Mouse (Mus musculus) right cerebral cortex, adult 2 months (tissue): ENCODE measurements at regions not wholly inside any gene's neighbourhood (a gene's known extent, or its start where the extent isn't known, plus 50 kb on each side); places are given as distances from the start of the nearest gene placed in this dataset.

Experiments
- DNase-seq, 2 experiments: peaks; one replicate each; pipeline ENCODE4 v3.0.0; 2021 to 2022; ENCODE audit warnings: low spot score in 2 of 2

DNA sequence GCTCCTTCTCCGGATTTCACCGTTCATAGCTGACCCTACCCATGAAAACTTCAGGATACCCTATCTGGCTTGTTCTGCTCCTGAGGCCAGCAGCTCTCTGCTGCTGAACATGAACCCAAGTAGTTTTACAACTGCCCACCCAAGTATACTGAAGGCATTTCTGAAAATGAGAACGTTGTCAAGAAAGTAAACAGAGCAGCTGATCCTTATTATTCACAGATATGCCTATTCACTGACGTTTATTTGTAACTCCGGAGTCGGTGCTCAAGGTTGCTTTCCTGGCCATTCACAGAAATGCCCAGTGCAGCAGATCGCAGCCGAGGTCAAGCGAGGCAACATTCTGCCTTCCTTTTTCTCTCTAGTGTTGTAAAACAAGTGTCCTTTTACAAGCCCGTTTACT is 128.4 kb upstream of the N6amt1 start:
- no peak for DNase-seq

DNA sequence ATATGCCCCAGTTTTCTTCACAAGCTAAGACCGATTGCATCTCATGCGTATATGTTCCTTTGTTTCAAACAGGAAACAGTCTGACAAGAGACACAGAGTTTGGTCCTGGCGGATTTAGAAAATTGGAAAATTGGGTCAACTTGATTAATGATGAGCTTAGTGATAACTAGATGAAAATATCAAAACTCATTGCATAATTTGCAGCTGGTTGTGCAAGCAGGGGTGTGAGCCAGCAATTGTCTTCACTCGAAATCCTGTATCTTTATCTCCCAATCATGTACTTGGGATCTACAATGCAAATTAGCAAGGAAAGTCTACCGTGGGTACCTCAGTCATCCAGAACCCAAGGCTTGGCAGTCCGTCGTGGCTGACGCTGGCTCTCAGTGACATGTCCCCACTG is 128.9 kb upstream of the N6amt1 start:
- DNase-seq: no peak

DNA sequence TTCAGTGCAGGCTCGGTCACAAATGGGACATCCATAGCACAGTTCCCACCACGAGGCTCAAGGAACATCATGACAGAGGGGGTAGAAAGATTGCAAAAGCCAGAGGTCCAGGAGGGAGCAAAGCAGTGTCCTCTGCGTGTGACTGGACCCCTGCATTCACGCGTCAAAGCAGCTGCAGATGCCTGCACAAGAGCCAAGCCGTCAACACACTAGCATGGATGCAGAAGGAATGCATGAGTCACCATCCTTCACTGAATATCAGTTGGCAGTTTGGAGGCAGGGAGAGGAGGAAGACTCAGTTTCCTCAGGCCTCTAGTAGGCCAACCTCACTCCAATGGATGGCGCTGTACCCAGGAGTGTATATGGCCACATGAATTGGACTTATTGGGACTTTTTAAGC is 130.0 kb upstream of the N6amt1 start:
- no peak for DNase-seq

DNA sequence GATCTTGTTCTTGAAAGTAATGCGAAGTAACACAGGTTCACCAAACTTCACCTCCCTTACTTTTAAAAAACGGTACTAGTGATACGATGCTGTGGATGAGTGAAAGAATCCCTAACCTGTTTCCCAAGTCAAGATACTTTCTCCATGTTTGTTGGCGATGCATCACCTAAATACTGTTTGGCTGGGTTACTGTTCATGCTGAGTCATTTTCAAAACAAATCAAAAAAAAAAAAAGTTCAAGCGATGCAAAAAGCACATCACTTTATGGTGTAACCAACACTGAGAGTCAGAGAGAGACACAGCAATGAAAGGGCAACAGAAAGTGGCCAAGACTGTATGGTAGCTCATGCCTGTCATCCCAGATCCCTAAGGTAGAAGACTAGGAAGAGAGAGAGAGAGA is 133.4 kb upstream of the N6amt1 start:
- no peak for DNase-seq

DNA sequence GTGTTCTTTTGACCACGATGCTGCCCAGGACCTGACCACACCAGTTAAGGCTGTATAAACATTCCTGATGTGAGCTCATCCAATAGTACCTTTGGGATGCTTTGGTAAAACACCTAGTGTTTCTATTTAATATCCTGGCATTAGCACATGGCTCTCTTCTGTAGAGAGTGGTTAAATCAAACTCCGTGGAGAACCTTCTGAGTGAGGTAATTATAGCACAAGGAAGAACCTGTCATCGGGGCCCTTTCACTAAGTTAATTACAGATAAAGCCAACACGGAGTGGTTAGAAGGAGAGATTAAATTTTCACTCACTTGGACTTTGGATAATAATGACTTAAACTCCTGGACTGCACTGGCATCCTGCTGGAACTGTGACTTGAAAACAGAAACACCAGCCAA is 133.8 kb upstream of the N6amt1 start:
- no peak for DNase-seq

DNA sequence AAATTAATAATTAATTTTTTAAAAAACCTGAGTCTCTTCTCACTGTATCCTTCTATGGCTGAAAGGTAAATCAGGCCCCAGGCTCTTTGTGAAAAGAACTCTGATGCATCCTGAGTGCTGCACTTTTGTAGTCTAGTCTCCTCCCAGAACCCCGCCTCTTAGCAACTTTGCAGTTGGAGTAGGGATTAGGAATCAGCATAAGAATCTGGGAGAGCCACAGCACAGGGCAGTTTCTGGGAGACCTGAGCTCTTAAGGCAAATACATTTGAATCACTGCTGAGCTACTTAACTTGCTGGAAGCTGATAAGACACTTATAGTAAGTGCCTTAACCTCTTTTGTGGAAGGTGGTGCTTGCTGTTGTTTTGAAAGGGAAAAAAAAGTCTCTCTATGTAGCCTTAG is 146.1 kb upstream of the N6amt1 start:
- DNase-seq: no peak

DNA sequence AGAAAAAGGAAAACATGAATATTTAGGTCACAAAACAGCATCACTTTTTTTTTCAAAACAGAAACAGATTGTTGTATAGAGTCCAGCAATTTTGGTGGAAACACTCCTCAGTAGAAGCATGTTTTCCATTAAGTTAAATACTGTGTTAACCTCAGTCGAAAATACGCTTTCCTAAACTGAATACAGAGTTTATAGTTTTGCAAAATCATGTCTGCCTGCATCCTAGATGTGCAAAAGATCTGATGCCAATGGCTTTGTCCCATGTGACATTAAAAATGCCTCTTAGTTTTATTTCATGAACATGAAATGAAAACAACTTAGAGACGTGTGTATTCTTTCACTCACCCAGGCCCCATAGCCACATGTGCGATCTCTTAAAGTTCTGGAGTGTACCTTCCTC is 163.5 kb upstream of the N6amt1 start:
- DNase-seq: no peak

DNA sequence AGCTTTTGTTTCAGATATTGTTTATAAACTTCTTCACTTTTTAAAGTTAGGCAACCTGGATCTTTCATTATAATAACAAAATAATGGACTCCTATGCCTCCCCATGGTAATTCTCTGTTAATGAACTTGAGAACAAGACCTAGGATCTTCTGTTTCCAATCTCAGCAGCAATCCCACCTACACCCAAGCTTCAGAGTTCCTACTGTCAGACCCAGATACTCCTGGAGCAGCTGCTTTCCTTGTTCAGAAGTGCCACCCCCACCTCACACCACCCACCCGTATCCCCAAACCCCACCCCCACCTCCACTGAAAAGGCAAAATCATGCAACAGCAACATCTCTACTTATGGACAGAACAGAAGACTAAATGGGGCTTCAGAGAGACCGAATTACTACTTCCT is 165.2 kb upstream of the N6amt1 start:
- peak in 1 of 2 experiments; percentile 2 for DNase-seq

DNA sequence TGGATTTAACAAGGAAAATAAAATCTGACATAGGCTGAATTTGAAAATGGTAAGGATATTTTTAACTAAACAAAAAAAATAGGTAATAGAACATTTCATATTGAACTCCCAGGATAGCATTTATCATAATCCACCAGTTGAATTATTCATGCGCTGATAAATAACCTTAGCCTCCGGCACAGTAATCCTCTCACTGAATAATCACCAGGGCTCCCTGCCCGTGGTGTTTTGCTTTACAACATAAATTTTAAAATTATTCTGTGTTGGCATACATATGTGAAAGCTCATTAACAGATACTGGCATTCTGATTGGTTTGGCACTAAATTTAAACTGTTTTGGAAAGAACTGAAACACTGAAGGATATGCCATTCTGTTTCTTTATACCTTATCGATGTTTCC is 181.6 kb upstream of the N6amt1 start:
- DNase-seq: no peak

DNA sequence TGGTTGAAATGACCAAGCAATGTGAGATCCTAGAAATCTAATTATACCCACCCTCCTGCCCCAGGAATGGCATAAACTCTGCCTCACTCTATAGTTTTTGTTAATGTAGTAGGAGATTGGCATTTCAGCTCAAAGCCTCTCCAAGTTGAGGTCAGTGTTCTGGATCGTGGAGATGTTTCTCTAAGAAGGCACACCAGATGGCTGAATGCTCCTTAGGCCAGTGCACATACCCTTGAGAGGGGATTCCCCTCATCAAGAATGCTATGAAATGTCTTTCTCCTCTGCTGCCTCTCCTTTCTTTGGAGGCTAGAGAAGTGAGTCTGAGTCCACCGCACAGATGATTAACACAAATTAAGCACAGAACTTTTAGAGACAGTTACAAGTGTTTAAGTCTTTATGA is 214.7 kb upstream of the N6amt1 start:
- no peak for DNase-seq

DNA sequence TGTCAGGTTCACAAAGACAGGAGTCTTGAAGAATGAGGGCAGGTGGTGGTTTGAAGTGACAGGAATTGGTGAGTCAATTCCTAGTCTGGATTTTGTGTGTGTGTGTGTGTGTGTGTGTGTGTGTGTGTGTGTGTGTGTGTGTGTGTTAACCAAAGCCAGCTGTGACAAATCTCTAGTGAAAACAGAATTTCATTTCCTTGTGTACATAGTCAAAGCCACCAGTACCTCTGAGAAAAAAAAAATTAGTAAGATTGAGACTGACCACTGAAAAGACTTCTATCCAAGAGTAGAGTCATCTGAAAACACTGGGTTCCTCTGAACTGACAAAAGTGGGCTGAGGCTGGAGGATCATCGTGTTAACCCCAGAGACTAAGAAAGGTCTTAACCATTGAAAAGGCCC is 217.5 kb upstream of the N6amt1 start:
- no peak for DNase-seq

DNA sequence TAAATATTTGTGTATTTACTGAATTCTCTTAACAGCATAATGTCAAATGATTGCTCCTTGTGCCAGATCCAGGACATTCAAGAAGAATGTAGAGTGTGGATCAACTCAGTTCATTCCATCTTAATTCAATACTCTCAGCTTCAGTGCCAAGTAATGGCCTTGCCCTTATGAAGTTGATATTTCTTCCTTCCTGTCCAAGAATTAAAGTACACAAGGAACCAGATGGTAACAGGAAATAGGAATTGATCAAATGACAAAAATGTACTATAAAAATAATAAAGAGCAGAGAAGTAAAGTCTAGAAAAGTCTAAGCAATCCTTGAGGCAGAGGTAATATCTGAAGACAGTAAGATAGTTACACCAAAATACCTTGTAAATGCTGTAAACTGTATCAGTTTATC is 219.5 kb upstream of the N6amt1 start:
- no peak for DNase-seq

DNA sequence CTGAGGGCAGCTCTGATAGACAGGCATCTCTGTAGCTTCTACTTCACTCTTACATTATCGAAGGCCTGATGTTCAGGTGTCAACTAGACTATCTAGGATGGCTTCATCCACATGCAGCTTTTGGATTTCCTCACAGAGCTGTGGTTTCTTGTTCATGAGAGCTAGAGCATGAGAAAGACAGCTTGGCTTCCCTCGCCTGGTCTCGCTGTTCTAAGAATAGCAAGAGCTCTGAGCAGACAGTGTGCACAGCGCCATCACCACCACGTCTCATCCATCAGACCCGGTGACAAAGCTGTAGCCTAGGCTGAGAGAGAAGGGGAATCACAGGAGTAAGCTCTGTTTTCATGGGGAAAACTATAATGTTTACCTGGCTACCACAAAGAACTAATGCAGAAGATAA is 220.1 kb upstream of the N6amt1 start:
- peak in 1 of 2 experiments; percentile 15 for DNase-seq

DNA sequence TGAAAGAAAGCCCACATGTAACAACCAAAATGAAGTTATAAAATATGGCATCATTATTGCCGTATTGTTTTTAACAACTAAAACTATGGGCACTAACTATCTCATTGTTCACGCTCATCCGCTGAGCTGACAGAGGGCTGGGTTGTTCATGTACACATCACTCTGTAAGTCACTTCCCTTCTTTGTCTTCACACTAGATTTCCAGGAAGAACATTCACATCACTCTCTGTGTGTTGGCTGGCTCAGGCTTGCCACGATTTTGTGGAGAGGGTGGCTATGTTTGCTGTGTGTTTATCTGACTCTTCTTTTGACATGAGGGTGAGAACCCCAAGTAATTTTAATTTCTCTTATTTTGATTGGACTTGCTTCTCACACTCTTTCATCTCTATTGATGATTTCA is 221.9 kb upstream of the N6amt1 start:
- DNase-seq: no peak

DNA sequence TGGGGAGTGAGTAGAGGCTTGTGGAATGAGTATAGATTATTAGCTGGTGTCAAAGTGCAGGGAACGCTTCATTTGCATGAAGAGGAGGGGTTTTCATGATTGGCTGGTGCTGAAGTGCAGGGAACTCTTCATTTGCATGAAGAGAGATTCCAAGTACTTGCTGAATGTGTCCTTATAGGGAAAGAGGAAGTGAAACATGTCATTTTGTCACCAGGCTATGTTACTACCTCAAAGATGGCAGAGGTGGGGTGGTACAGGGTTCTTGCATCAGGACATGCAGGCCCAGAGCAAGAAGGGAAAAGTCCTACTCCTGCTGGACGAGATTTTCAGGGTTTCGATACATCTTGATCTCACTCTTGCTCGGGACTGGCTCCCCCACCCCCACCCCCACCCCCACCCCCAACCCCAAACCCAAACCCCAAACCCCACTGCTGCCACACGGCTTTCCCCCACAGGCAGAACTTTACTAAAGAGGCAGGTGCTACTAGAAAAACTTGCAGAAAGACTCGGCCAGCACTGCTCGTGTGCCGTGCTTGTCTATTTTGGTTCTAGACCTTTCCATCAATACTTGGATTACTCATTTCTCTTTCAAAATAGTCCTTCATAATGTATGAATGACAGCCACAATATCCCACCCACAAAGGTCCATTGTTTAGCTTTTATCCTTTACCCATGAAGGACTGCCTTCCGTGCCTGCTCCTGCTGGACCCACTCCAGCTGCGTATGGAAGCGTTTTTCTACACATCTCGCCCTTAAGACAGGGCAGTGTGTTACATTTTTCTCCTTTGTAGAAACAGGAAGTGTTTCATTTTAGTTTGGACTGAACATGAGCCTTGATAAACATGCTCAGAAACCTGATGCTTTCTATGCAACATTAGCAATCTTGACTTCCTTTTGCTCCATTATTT is 223.0 kb upstream of the N6amt1 start:
- DNase-seq: no peak

DNA sequence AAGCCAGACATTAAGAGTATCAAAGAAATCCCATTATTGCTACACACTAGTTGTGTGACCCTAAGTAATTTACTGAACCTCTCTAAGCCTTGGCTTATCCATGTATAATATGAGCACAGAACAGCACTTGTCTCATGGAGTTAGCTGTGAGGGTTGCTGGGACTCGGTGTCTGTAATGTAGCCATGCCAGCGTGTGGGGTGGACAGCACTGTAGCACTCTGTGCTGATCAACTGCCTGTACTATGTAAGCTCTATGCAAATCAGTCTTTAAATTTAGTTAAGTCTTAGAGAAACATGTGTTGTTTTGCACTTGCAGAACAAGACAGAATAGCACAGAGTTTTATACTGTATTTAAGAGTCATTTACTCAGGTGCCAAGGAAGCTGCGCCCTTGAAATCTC is 225.0 kb upstream of the N6amt1 start:
- DNase-seq: no peak

DNA sequence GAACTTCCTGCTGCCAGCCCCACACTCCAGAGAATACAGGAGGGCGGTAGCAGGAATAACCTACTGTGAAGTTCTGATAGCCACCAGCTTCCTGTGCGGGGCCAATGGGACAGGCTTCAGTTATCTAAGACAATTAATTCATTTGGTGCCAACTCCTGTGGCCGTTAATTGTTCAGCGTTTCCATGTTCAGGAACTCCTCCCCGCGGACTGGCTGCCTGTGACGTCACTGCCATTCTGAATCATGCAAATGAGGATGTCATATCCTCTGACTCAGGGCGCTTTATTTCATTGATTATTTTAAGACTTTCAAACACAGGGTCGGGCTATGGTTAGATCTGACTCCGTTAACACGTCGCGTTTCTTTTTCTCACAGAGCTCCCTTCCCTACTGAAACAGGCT is 225.8 kb upstream of the N6amt1 start:
- peak; percentile 49 to 58 for DNase-seq

DNA sequence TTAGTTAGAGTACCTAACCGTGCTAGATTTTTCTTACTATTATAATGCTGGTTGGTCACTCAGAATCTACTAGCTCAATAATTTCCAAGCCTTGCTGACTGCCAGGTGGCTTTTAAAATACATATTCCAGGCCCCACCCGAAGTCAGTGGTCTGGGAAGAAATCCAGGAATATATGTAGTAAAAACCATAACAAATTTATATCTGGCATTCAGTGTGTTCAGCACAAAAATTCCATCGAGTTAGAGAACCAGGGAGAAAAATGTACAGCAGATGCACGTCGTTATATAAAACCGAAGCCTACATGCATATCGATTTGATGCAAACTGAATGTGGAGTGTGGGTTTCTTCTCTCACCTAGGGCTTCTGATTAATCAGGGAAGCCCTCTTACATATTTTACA is 229.5 kb upstream of the N6amt1 start:
- DNase-seq: no peak

DNA sequence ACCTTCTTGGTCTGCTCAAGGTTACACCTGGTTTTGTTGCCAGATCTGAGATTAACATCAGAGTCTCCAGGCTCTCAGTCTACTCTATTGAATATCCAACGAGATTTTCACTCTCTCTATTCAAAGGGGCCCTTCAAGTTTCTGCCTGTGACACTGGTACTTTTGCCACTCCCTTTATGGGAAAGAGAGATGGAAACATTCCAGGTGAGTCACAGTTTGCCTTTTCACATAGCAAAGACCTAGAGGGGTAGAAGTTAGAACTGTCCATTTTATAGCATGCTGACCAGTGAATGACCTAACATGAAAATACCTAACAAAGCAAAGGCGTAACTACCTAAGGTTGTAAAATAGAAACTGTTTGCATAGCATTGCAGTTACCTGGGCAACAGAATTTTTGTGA is 250.4 kb upstream of the N6amt1 start:
- no peak for DNase-seq

DNA sequence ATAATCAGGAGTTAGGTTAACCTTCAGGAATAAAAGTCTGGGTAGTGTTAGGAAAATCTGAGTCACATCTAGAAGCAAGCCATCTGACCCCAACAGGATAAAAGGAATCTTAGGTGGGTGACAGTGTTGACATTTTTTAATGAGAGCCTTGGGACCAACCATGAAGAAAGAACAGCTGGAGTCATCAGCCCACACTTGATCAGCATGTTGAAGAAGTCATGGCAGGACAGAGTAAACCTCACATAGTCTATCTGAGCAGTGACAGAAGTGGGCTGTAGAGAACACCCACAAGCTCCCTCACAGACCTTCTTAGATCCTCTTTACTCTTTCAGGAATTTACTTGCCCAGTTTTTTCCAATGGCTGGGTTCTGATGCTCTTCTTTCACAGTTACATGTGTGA is 251.9 kb upstream of the N6amt1 start:
- no peak for DNase-seq

DNA sequence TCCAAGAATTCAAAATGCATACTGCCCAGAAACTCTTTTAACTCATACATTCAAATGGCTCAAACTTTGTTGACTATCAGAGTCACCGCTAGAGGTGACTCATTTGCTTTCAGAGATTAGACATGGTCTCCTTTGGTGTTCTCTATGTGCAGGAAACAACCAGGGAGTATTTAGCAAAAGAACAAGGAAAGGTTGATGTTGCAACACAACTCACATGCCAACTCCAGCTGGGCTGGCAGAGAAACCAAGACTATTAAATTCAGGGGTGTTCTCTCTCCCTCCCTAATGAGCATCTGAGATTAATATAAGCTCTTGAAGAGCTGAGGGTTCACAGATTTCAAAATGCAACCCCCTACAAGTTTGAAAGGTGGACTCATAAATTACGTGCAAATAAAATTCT is 262.0 kb upstream of the N6amt1 start:
- no peak for DNase-seq

DNA sequence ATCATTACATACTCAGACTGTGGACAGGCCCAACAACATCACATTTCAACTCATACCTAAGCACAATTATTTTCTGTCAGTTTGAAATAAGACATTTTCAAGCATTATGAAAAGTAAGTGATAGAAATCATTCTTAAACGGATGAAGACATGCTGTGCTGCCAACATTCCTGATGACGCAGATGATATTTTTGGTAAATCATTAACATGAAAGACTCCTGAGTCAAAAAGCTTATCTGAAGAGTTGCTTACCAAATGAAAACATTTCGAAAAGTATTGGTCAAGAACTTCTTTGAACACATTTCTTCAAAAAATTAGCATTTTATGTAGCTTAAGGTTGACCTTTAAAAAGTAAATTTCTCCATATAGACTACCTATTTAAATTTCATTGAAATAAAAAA is 264.7 kb upstream of the N6amt1 start:
- no peak for DNase-seq

DNA sequence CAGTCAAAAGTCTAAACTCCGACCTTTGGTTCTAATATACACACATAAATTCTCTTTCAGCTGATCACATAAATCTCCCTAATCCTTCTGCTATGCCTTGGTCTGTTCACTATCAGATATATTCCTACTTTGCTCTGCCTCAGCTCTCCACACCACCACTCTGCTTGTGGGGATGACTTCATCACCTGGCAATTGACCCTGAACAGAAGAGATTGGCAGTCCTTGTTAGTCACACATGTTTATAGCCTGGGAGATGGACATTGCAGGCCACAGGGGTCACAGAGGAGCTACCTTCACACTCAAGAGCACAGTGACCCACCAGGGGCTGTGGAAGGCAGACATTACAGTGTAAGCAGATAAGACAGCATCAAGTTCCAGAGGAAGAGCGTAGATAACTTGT is 270.5 kb upstream of the N6amt1 start:
- DNase-seq: no peak

DNA sequence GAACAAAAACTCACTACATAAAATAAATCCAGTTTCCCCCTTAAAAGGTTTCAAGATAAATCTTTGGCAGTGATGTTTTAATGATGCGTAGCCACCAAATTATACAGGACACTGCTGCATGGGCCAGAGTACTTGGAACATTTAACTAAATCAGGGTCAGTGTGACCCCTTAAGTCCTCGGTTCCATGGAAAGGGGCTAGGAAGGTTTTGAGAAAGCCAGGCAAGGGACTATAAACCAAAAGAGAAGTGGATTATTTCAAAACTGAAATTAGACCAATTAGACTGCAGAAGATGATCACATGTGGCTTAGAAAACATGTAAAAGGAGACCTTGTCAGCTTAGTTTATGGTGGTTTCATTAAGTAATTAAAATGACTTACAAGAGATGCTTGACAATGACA is 276.6 kb upstream of the N6amt1 start:
- DNase-seq: no peak
